Mouse (Mus musculus) ES-E14 (cell line): ENCODE results near the gene Tbl1x.

Experiments used
- CHD2 ChIP-seq: IDR thresholded peaks from 2 replicates; pipeline ENCODE4 v1.6.1; 2014; ENCODE audit warnings: mild to moderate bottlenecking, low read depth, low read length, inconsistent platforms
- HCFC1 ChIP-seq: IDR thresholded peaks from 2 replicates; pipeline ENCODE4 v1.6.1; 2012; ENCODE audit warnings: low read length, inconsistent platforms, borderline replicate concordance; ENCODE audit not compliant: insufficient read depth
- MAFK ChIP-seq: IDR thresholded peaks from 2 replicates; pipeline ENCODE4 v1.6.1; 2014; ENCODE audit warnings: mild to moderate bottlenecking, low read depth, low read length, inconsistent platforms; ENCODE audit not compliant: insufficient read depth
- ZC3H11A ChIP-seq: IDR thresholded peaks from 2 replicates; pipeline ENCODE4 v1.6.1; 2012; ENCODE audit warnings: low read depth, mild to moderate bottlenecking, inconsistent platforms, low read length, borderline replicate concordance
- ZNF384 ChIP-seq: IDR thresholded peaks from 2 replicates; pipeline ENCODE4 v1.6.1; 2012; ENCODE audit warnings: low read depth, low read length, inconsistent platforms

- no peak for TF ChIP-seq CHD2
- no peak for TF ChIP-seq HCFC1
- TF ChIP-seq ZC3H11A: no peak
- no peak for TF ChIP-seq MAFK
- no peak for TF ChIP-seq ZNF384
Measured at GRCm38 (mm10) chrX:77566739-77567138, 55.9 kb downstream of the Tbl1x start.
